ENCODE assay signal across 28 mouse cellular contexts in the genomic region with DNA sequence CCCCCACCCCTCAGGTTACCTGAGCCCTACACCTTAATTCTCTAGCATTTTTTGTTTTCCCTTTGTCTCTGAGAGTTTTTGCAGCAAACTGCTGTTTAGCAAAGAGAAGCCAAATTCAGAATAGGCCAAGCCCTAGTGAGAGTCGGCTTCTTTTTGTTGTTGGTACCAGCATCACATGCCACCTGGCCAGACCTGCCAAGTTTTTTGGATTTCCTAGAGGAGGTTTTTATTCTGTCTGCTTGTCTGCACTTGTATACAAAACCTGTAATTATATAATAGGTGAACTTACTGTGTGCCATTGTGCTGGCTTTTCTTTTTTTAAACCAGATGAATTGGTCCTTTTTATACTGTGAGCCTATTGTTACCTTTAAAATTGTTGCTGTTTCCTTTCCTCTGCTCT.
"Had no signal": no experiment of that assay in that cellular context is flagged by ENCODE, and none has a peak within 500 bp of the region (broad histone marks: within the 10 kb centered on the region; RNA-seq: fewer than 3 reads in every experiment).

No protein-coding gene starts in this region.

- H3K9ac ChIP-seq: embryonic facial prominence, embryonic 12.5 days; embryonic facial prominence, embryonic 15.5 days; forebrain, embryonic 12.5 days; forebrain, embryonic 13.5 days; forebrain, embryonic 15.5 days; forebrain, postnatal 0 days had no signal

- H3K27ac ChIP-seq: embryonic facial prominence, embryonic 12.5 days; embryonic facial prominence, embryonic 15.5 days; forebrain, embryonic 10.5 days; forebrain, embryonic 12.5 days; forebrain, embryonic 13.5 days; forebrain, embryonic 15.5 days; gastrocnemius, adult 2 months; heart, adult 2 months; heart, embryonic 10.5 days had no signal

- H3K4me3 ChIP-seq: embryonic facial prominence, embryonic 12.5 days; embryonic facial prominence, embryonic 15.5 days; erythroblast, embryonic 14.5 days; forebrain, embryonic 10.5 days; forebrain, embryonic 12.5 days; forebrain, embryonic 13.5 days; forebrain, embryonic 15.5 days; gastrocnemius, adult 2 months; heart, adult 2 months; heart, embryonic 10.5 days had no signal

- H3K27me3 ChIP-seq: embryonic facial prominence, embryonic 12.5 days; embryonic facial prominence, embryonic 15.5 days; forebrain, embryonic 12.5 days; forebrain, embryonic 13.5 days; forebrain, embryonic 15.5 days had no signal

- H3K4me1 ChIP-seq: embryonic facial prominence, embryonic 12.5 days; embryonic facial prominence, embryonic 15.5 days; forebrain, embryonic 10.5 days; forebrain, embryonic 12.5 days; forebrain, embryonic 13.5 days; forebrain, embryonic 15.5 days; heart, embryonic 10.5 days had no signal

- ATAC-seq: forebrain, embryonic 13.5 days; forebrain, embryonic 14.5 days; forebrain, embryonic 15.5 days; forebrain, embryonic 16.5 days; forebrain, postnatal 0 days had no signal

- DNase-seq: cerebellum, adult 2 months; cerebellum, adult 8-10 months; cerebellum, adult 9-10 months; cerebellum, adult 9-11 months; cerebellum, postnatal 10 days; cerebellum, postnatal 14 days; cerebellum, postnatal 25 days; cerebellum, postnatal 36 days; embryo, embryonic 11 days; forebrain, postnatal 0 days; gastrocnemius, adult 2 months; gastrocnemius, postnatal 10 days; gastrocnemius, postnatal 14 days; gastrocnemius, postnatal 25 days; gastrocnemius, postnatal 36 days; heart, adult 11 months; heart, adult 18-20 months; heart, adult 2 months had no signal

- H3K36me3 ChIP-seq: embryonic facial prominence, embryonic 12.5 days; embryonic facial prominence, embryonic 15.5 days; forebrain, embryonic 10.5 days; forebrain, embryonic 12.5 days; forebrain, embryonic 15.5 days; heart, embryonic 10.5 days had no signal

- H3K9me3 ChIP-seq: embryonic facial prominence, embryonic 12.5 days; embryonic facial prominence, embryonic 15.5 days; forebrain, embryonic 10.5 days; forebrain, embryonic 12.5 days; forebrain, embryonic 13.5 days; forebrain, embryonic 15.5 days; heart, embryonic 10.5 days had no signal

- H3K4me2 ChIP-seq: embryonic facial prominence, embryonic 12.5 days; embryonic facial prominence, embryonic 15.5 days; forebrain, embryonic 12.5 days; forebrain, embryonic 13.5 days; forebrain, embryonic 15.5 days had no signal
